Mouse (Mus musculus) hindbrain, embryonic 15.5 days (tissue): ENCODE data around the gene Specc1. TPM values are rescaled to one million over a fixed set of nuclear protein-coding genes. Genes with fewer than 3 reads are reported as not detected.

Experiments
- ATAC-seq: fragments of 200-750 bp; cut with Nextera tagmentation; 2 replicates; pipeline ENCODE4 v1.8.0; 2017; ENCODE audit warnings: low read depth, moderate number of reproducible peaks, moderate TSS enrichment; ENCODE audit not compliant: low FRiP score
- H3K27ac ChIP-seq: fragments of 300-500 bp; sonication (generic); replicated peaks from 2 replicates; pipeline ENCODE4 v1.5.1; 2015; ENCODE audit warnings: mild to moderate bottlenecking, inconsistent platforms
- H3K27me3 ChIP-seq: fragments of 300-500 bp; sonication (generic); 2 replicates; pipeline ENCODE4 v1.6.1; 2015; ENCODE audit warnings: control low read depth, inconsistent platforms
- H3K36me3 ChIP-seq: fragments of 300-500 bp; sonication (generic); 2 replicates; pipeline ENCODE4 v1.6.1; 2015; ENCODE audit warnings: control low read depth, inconsistent platforms
- H3K4me1 ChIP-seq: fragments of 300-500 bp; sonication (generic); replicated peaks from 2 replicates; pipeline ENCODE4 v1.6.1; 2015; ENCODE audit warnings: control low read depth, inconsistent platforms
- H3K4me2 ChIP-seq: fragments of 300-500 bp; sonication (generic); 2 replicates; pipeline ENCODE4 v1.6.1; 2015; ENCODE audit warnings: moderate library complexity, mild to moderate bottlenecking, inconsistent platforms
- H3K4me3 ChIP-seq: fragments of 300-500 bp; sonication (generic); 2 replicates; pipeline ENCODE4 v1.5.1; 2015; ENCODE audit warnings: mild to moderate bottlenecking, inconsistent platforms
- H3K9ac ChIP-seq: fragments of 300-500 bp; sonication (generic); 2 replicates; pipeline ENCODE4 v1.6.1; 2015; ENCODE audit warnings: inconsistent platforms
- H3K9me3 ChIP-seq: fragments of 300-500 bp; sonication (generic); 2 replicates; pipeline ENCODE4 v1.6.1; 2016; ENCODE audit warnings: control low read depth, inconsistent platforms
- WGBS: fragments of 180-500 bp; shearing (Covaris S2); methylation state at CpG from one replicate; pipeline ENCODE4 v1.1.7; 2015; 5-methylcytosine and 5-hydroxymethylcytosine counted together
- polyA plus RNA-seq: library from polyadenylated mRNA; unstranded; fragments of >200 nt; fragmentation: Nextera tagmentation; extraction: Ambion mirVana; gene quantifications from 2 replicates; pipeline ENCODE4 v1.2.1, GENCODE M21; 2015

Gene Specc1
- polyA plus RNA-seq, 1 experiment from 2014 or later: 10.2 TPM

- ATAC-seq: no peak
These were observed 253.3 kb downstream of the Specc1 start for GRCm38 (mm10) chr11:62209891-62210290.

GRCm38 (mm10) chr11:62213384-62213989 lies 256.9 kb downstream of the Specc1 start:
- Histone ChIP-seq H3K9me3 (no peaks in the 10 kb centered on the region), H3K4me3 (no peak overlapping the region), H3K27me3 (no peaks in the 10 kb centered on the region), H3K9ac (no peak overlapping the region), H3K4me2 (no peak overlapping the region), H3K4me1 (no peaks in the 10 kb centered on the region), H3K36me3 (no peaks in the 10 kb centered on the region), H3K27ac (no peak overlapping the region)
- ATAC-seq: no peak
- 95% methylated on average over 12 of the region's 12 CpGs for WGBS

More at GRCm38 (mm10) chr11:62209891-62210290, 253.3 kb downstream of the Specc1 start:
- H3K27me3 ChIP-seq: no peaks in the 10 kb centered on the region
- no peaks in the 10 kb centered on the region for H3K9me3 ChIP-seq
- no peak overlapping the region for H3K4me3 ChIP-seq
- H3K9ac ChIP-seq: no peak overlapping the region
- H3K27ac ChIP-seq: no peak overlapping the region
- WGBS: 73% methylated on average over 4 of the region's 4 CpGs
- no peak overlapping the region for H3K4me2 ChIP-seq
- H3K36me3 ChIP-seq: no peaks in the 10 kb centered on the region
- H3K4me1 ChIP-seq: no peaks in the 10 kb centered on the region

GRCm38 (mm10) chr11:62215107-62215506 lies 258.5 kb downstream of the Specc1 start:
- no peaks in the 10 kb centered on the region for H3K4me1 ChIP-seq
- 59% methylated on average over 2 of the region's 2 CpGs for WGBS

GRCm38 (mm10) chr11:62217751-62218150 lies 261.2 kb downstream of the Specc1 start:
- H3K36me3 ChIP-seq: no peaks in the 10 kb centered on the region
- H3K27me3 ChIP-seq: no peaks in the 10 kb centered on the region
- ATAC-seq: no peak
- no peak overlapping the region for H3K4me2 ChIP-seq
- H3K4me1 ChIP-seq: no peaks in the 10 kb centered on the region
- no peaks in the 10 kb centered on the region for H3K9me3 ChIP-seq
- no peak overlapping the region for H3K9ac ChIP-seq
- WGBS: 52% methylated on average over 6 of the region's 6 CpGs
- H3K27ac ChIP-seq: no peak overlapping the region
- H3K4me3 ChIP-seq: no peak overlapping the region

More at GRCm38 (mm10) chr11:62215107-62215506, 258.5 kb downstream of the Specc1 start:
- H3K9me3 ChIP-seq: no peaks in the 10 kb centered on the region
- no peak overlapping the region for H3K4me2 ChIP-seq
- ATAC-seq: no peak
- H3K9ac ChIP-seq: no peak overlapping the region
- no peak overlapping the region for H3K4me3 ChIP-seq
- no peaks in the 10 kb centered on the region for H3K36me3 ChIP-seq
- no peak overlapping the region for H3K27ac ChIP-seq
- no peaks in the 10 kb centered on the region for H3K27me3 ChIP-seq

GRCm38 (mm10) chr11:62220756-62221510 lies 264.4 kb downstream of the Specc1 start:
- H3K9ac ChIP-seq: no peak overlapping the region
- ATAC-seq: no peak
- no peak overlapping the region for H3K4me3 ChIP-seq
- no peaks in the 10 kb centered on the region for H3K36me3 ChIP-seq
- no peak overlapping the region for H3K4me2 ChIP-seq
- no peaks in the 10 kb centered on the region for H3K4me1 ChIP-seq
- 89% methylated on average over 7 of the region's 7 CpGs for WGBS
- H3K27me3 ChIP-seq: no peaks in the 10 kb centered on the region
- no peaks in the 10 kb centered on the region for H3K9me3 ChIP-seq
- no peak overlapping the region for H3K27ac ChIP-seq

GRCm38 (mm10) chr11:62223416-62223815 lies 266.9 kb downstream of the Specc1 start:
- Histone ChIP-seq H3K4me3 (no peak overlapping the region), H3K27me3 (no peaks in the 10 kb centered on the region), H3K9ac (no peak overlapping the region), H3K4me2 (no peak overlapping the region), H3K27ac (no peak overlapping the region), H3K4me1 (no peaks in the 10 kb centered on the region), H3K36me3 (no peaks in the 10 kb centered on the region), H3K9me3 (no peaks in the 10 kb centered on the region)
- no peak for ATAC-seq
- 91% methylated on average over 5 of the region's 5 CpGs for WGBS

GRCm38 (mm10) chr11:62223962-62224361 lies 267.4 kb downstream of the Specc1 start:
- Histone ChIP-seq H3K4me1 (no peaks in the 10 kb centered on the region), H3K27ac (no peak overlapping the region), H3K36me3 (no peaks in the 10 kb centered on the region), H3K4me2 (no peak overlapping the region), H3K9ac (no peak overlapping the region), H3K9me3 (no peaks in the 10 kb centered on the region), H3K27me3 (no peaks in the 10 kb centered on the region), H3K4me3 (no peak overlapping the region)
- 94% methylated on average over 7 of the region's 7 CpGs for WGBS
- ATAC-seq: no peak

- WGBS: 80% methylated on average over 4 of the region's 4 CpGs
- no peak overlapping the region for H3K9ac ChIP-seq
- H3K27me3 ChIP-seq: no peaks in the 10 kb centered on the region
- no peaks in the 10 kb centered on the region for H3K9me3 ChIP-seq
- H3K27ac ChIP-seq: no peak overlapping the region
- H3K4me3 ChIP-seq: no peak overlapping the region
- no peaks in the 10 kb centered on the region for H3K36me3 ChIP-seq
- no peak for ATAC-seq
- no peaks in the 10 kb centered on the region for H3K4me1 ChIP-seq
- no peak overlapping the region for H3K4me2 ChIP-seq
These were observed 268.2 kb downstream of the Specc1 start for GRCm38 (mm10) chr11:62224797-62225196.

- no peak overlapping the region for H3K9ac ChIP-seq
- H3K27ac ChIP-seq: no peak overlapping the region
- no peaks in the 10 kb centered on the region for H3K27me3 ChIP-seq
- no peak for ATAC-seq
- WGBS: 81% methylated on average over 12 of the region's 12 CpGs
- no peaks in the 10 kb centered on the region for H3K4me1 ChIP-seq
- no peaks in the 10 kb centered on the region for H3K36me3 ChIP-seq
- no peak overlapping the region for H3K4me2 ChIP-seq
- H3K4me3 ChIP-seq: no peak overlapping the region
- H3K9me3 ChIP-seq: no peaks in the 10 kb centered on the region
These were observed 284.2 kb downstream of the Specc1 start for GRCm38 (mm10) chr11:62240631-62241261.

- Histone ChIP-seq H3K4me2 (no peak overlapping the region), H3K4me1 (peaks cover 5% of the 10 kb centered on the region), H3K36me3 (no peaks in the 10 kb centered on the region), H3K27ac (no peak overlapping the region), H3K9me3 (no peaks in the 10 kb centered on the region), H3K4me3 (no peak overlapping the region), H3K27me3 (no peaks in the 10 kb centered on the region; the same call in 1 of the 2 replicates), H3K9ac (no peak overlapping the region)
- ATAC-seq: no peak
- WGBS: 88% methylated on average over 8 of the region's 8 CpGs
These were observed 287.3 kb downstream of the Specc1 start for GRCm38 (mm10) chr11:62243871-62244270.

- H3K4me2 ChIP-seq: no peak overlapping the region
- peaks cover under 1% of the 10 kb centered on the region; the same call in 1 of the 2 replicates for H3K27me3 ChIP-seq
- no peak overlapping the region for H3K9ac ChIP-seq
- no peak overlapping the region for H3K27ac ChIP-seq
- no peak for ATAC-seq
- H3K4me1 ChIP-seq: peaks cover 11% of the 10 kb centered on the region
- H3K36me3 ChIP-seq: no peaks in the 10 kb centered on the region
- no peak overlapping the region for H3K4me3 ChIP-seq
- 90% methylated on average over 4 of the region's 4 CpGs for WGBS
- H3K9me3 ChIP-seq: no peaks in the 10 kb centered on the region
These were observed 287.9 kb downstream of the Specc1 start for GRCm38 (mm10) chr11:62244471-62244870.

- no peak overlapping the region for H3K27ac ChIP-seq
- peaks cover 16% of the 10 kb centered on the region for H3K4me1 ChIP-seq
- no peaks in the 10 kb centered on the region for H3K36me3 ChIP-seq
- 42% methylated on average over 18 of the region's 18 CpGs for WGBS
- ATAC-seq: no peak
- H3K9ac ChIP-seq: peak overlapping the region; percentile 54
- peak overlapping the region; percentile 76 for H3K4me3 ChIP-seq
- H3K9me3 ChIP-seq: no peaks in the 10 kb centered on the region
- H3K4me2 ChIP-seq: peak overlapping the region; percentile 99
- peaks cover 18% of the 10 kb centered on the region for H3K27me3 ChIP-seq
These were observed 291.3 kb downstream of the Specc1 start for GRCm38 (mm10) chr11:62247759-62248400.
